ENCODE assay signal across 28 mouse cellular contexts in the genomic region with DNA sequence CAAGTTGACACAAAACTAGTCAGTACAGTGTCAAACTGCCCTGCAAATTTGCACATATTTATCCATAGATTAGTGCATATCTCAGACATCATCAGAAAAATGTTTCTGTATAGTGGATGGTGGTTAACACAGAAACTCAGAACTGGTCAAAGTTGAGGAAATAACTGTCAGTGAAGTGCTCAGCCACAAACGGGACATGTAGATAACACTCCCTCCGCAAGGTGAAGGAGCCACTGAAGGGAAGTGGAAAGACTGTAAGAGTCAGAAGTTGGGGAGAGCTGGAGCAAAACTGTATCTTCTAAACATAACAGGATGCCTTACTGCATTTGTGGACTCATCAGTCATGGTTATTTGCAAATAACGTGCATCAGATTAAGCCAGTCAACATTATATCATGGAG. TPM values are rescaled to one million over a fixed set of nuclear protein-coding genes. Genes with fewer than 3 reads are reported as not detected.
DNase-seq lines count a peak whose midpoint lies in the region; ATAC-seq lines count a peak whose summit lies in the region.
"Had no signal": no experiment of that assay in that cellular context is flagged by ENCODE, and none has a peak within 500 bp of the region (broad histone marks: within the 10 kb centered on the region; RNA-seq: fewer than 3 reads in every experiment).

No protein-coding gene starts in this region.

- no peak overlapping the region for H3K27ac ChIP-seq in liver, embryonic 11.5 days (ENCODE audit: low read depth, low read length)
- H3K27ac ChIP-seq: embryonic facial prominence, embryonic 15.5 days; forebrain, embryonic 10.5 days; gastrocnemius, adult 2 months; heart, embryonic 10.5 days; hindbrain, embryonic 13.5 days; hindbrain, postnatal 0 days had no signal

- no peaks in the 10 kb centered on the region for H3K9me3 ChIP-seq in liver, embryonic 11.5 days (ENCODE audit: control insufficient read depth, low read length)
- H3K9me3 ChIP-seq: embryonic facial prominence, embryonic 15.5 days; forebrain, embryonic 10.5 days; heart, embryonic 10.5 days; hindbrain, embryonic 13.5 days had no signal

- H3K4me3 ChIP-seq in liver, embryonic 11.5 days (ENCODE audit: low read depth, low read length) = no peak overlapping the region
- H3K4me3 ChIP-seq: embryonic facial prominence, embryonic 15.5 days; erythroblast, embryonic 14.5 days; forebrain, embryonic 10.5 days; gastrocnemius, adult 2 months; heart, embryonic 10.5 days; hindbrain, embryonic 13.5 days had no signal

- H3K4me2 ChIP-seq in liver, embryonic 11.5 days = no peak overlapping the region
- H3K4me2 ChIP-seq: embryonic facial prominence, embryonic 15.5 days; hindbrain, embryonic 13.5 days had no signal

- no peaks in the 10 kb centered on the region for H3K36me3 ChIP-seq in liver, embryonic 11.5 days (ENCODE audit: control insufficient read depth, insufficient read depth, low read length)
- H3K36me3 ChIP-seq: embryonic facial prominence, embryonic 15.5 days; forebrain, embryonic 10.5 days; heart, embryonic 10.5 days; hindbrain, embryonic 13.5 days had no signal

- H3K27me3 ChIP-seq in liver, embryonic 11.5 days (replicated peaks; ENCODE audit: control insufficient read depth, insufficient read depth, low read length) = no peaks in the 10 kb centered on the region
- H3K27me3 ChIP-seq: CH12.LX; embryonic facial prominence, embryonic 15.5 days; hindbrain, embryonic 13.5 days had no signal

- no peak overlapping the region for H3K9ac ChIP-seq in liver, embryonic 11.5 days (ENCODE audit: low read depth, low read length)
- H3K9ac ChIP-seq: embryonic facial prominence, embryonic 15.5 days; hindbrain, embryonic 13.5 days had no signal

- WGBS in liver, embryonic 11.5 days = 32% methylated on average over 3 of the region's 3 CpGs

- H3K4me1 ChIP-seq in liver, embryonic 11.5 days (replicated peaks; ENCODE audit: control insufficient read depth, insufficient read depth, low read length) = peaks cover 4% of the 10 kb centered on the region; the same call in 1 of the 2 replicates
- H3K4me1 ChIP-seq: embryonic facial prominence, embryonic 15.5 days; forebrain, embryonic 10.5 days; heart, embryonic 10.5 days; hindbrain, embryonic 13.5 days had no signal

- no peak for DNase-seq in liver, embryonic 11.5 days (ENCODE audit: low spot score)
- no peak for DNase-seq in liver
- DNase-seq in embryo, embryonic 10.5 days (ENCODE audit: low spot score) = no peak
- no peak for DNase-seq in heart, postnatal 10 days
- DNase-seq: adrenal gland, postnatal 14 days; cerebellum, adult 11-12 months; cerebellum, adult 9-10 months; cerebellum, postnatal 25 days; gastrocnemius, adult 2 months; gastrocnemius, postnatal 36 days; heart, adult 18-20 months; heart, postnatal 14 days had no signal

- ATAC-seq in liver, embryonic 11.5 days (replicated peaks; ENCODE audit: low FRiP score) = peak; percentile 29; the same call in 1 of the 2 replicates
- peak; percentile 66 for ATAC-seq in common myeloid progenitor, adult 5-6 weeks (replicated peaks; ENCODE audit: low read depth, poor library complexity, severe bottlenecking)
- ATAC-seq in megakaryocyte, adult 5-6 weeks (ENCODE audit: poor library complexity, severe bottlenecking) = peak; percentile 62
- ATAC-seq in activated CD4-positive, CD25-positive, alpha-beta regulatory T cell, adult 4 months = no peak
- ATAC-seq: forebrain, embryonic 14.5 days; hindbrain, postnatal 0 days had no signal

- intact Hi-C loops in heart, postnatal 10 days (cut with DNase I) = no loop called here

RNA-seq across cellular contexts. Expression of a gene that starts 19.5 kb away (rescaled TPM):
- not detected in 2 replicates for polyA plus RNA-seq in liver, embryonic 11.5 days (2014; fragmentation: Nextera tagmentation; extraction: Ambion mirVana)
- not detected in 2 replicates for total RNA-seq in common myeloid progenitor, adult 5-6 weeks (2017)
- total RNA-seq in megakaryocyte, adult 5-6 weeks (2015) = 0.23 and 1.0 TPM in 2 replicates
- 0.33 TPM in 1 of 2 replicates, not detected in the other for total RNA-seq in megakaryocyte, adult 5-6 weeks (2017)
- total RNA-seq in heart, postnatal 10 days (2021) = not detected
- polyA plus RNA-seq in activated CD4-positive, CD25-positive, alpha-beta regulatory T cell, adult 4 months (2017; shearing (Covaris generic)) = not detected
- total RNA-seq: adrenal gland, postnatal 14 days; gastrocnemius, adult 2 months; gastrocnemius, postnatal 36 days; heart, adult 18-20 months; heart, postnatal 14 days; hematopoietic stem cell, adult 5-6 weeks; hindbrain, postnatal 0 days had no signal
- polyA plus RNA-seq: C2C12; embryonic facial prominence, embryonic 11.5 days; embryonic facial prominence, embryonic 15.5 days; erythroblast, embryonic 14.5 days; forebrain, embryonic 10.5 days; forebrain, embryonic 14.5 days; heart, embryonic 10.5 days; heart, embryonic 14.5 days; hindbrain, embryonic 13.5 days; hindbrain, postnatal 0 days; intestine, embryonic 14.5 days had no signal

RNA-seq across cellular contexts. Expression of a gene that starts 24.1 kb away (rescaled TPM):
- 0.04 and 0.05 TPM in 2 replicates for polyA plus RNA-seq in liver, embryonic 11.5 days (2014; fragmentation: Nextera tagmentation; extraction: Ambion mirVana)
- total RNA-seq in common myeloid progenitor, adult 5-6 weeks (2017) = not detected in 2 replicates
- total RNA-seq in megakaryocyte, adult 5-6 weeks (2015) = 15.1 and 20.7 TPM in 2 replicates
- 22.2 and 28.5 TPM in 2 replicates for total RNA-seq in megakaryocyte, adult 5-6 weeks (2017)
- total RNA-seq in heart, postnatal 10 days (2021) = under 1 TPM in 1 of 2 experiments, not detected in 1; 0.10 TPM
- polyA plus RNA-seq in activated CD4-positive, CD25-positive, alpha-beta regulatory T cell, adult 4 months (2017; shearing (Covaris generic)) = 1 to 10 TPM; 1.6 to 2.2 TPM
- total RNA-seq: gastrocnemius, adult 2 months; gastrocnemius, postnatal 36 days; heart, adult 18-20 months; heart, postnatal 14 days; hindbrain, postnatal 0 days had no signal
- polyA plus RNA-seq: C2C12; embryonic facial prominence, embryonic 11.5 days; erythroblast, embryonic 14.5 days; forebrain, embryonic 10.5 days; forebrain, embryonic 14.5 days; hindbrain, embryonic 13.5 days; hindbrain, postnatal 0 days; intestine, embryonic 14.5 days had no signal

RNA-seq across cellular contexts. Expression of a gene that starts 29.2 kb away (rescaled TPM):
- polyA plus RNA-seq in liver, embryonic 11.5 days (2014; fragmentation: Nextera tagmentation; extraction: Ambion mirVana) = 1.9 and 2.0 TPM in 2 replicates
- total RNA-seq in common myeloid progenitor, adult 5-6 weeks (2017) = 0.59 and 0.87 TPM in 2 replicates
- 119 and 127 TPM in 2 replicates for total RNA-seq in megakaryocyte, adult 5-6 weeks (2015)
- 94.4 and 94.8 TPM in 2 replicates for total RNA-seq in megakaryocyte, adult 5-6 weeks (2017)
- 1 to 10 TPM; 1.3 to 1.7 TPM for total RNA-seq in heart, postnatal 10 days (2021)
- under 1 TPM; 0.77 to 0.80 TPM for polyA plus RNA-seq in activated CD4-positive, CD25-positive, alpha-beta regulatory T cell, adult 4 months (2017; shearing (Covaris generic))
- polyA plus RNA-seq: erythroblast, embryonic 14.5 days had no signal

Comparison
In these comparisons a context has a peak if more than half of its experiments do, and no peak if none do; other contexts are left out.
1. RNA of a gene that starts 24.1 kb away (total RNA-seq): 15.1 to 28.5 TPM in megakaryocyte, adult 5-6 weeks; 0.10 TPM in heart, postnatal 10 days and not detected in common myeloid progenitor, adult 5-6 weeks; every median in the first group is over 10 times any median in the second.
2. RNA of a gene that starts 29.2 kb away (total RNA-seq): 94.4 to 127 TPM in megakaryocyte, adult 5-6 weeks; 1.3 to 1.7 TPM in heart, postnatal 10 days and 0.59 to 0.87 TPM in common myeloid progenitor, adult 5-6 weeks; every median in the first group is over 10 times any median in the second.